Mouse (Mus musculus): ENCODE measurements at regions not wholly inside any gene's neighbourhood (a gene's known extent, or its start where the extent isn't known, plus 50 kb on each side); places are given as distances from the start of the nearest gene placed in this dataset.

- TF ChIP-seq CTCF (IDR thresholded peaks at IDR 0.05; ENCODE audit: low read depth) (no peak), EP300 (IDR thresholded peaks at IDR 0.05; ENCODE audit: low read depth) (no peak)
Measured at GRCm38 (mm10) chr15:25468478-25468877, 54.9 kb upstream of the Basp1 start.
